Mouse (Mus musculus): Measurements from ENCODE around the gene Gpr89.
A peak's percentile ranks its signal among the peaks of the same experiment; 100 is the strongest.

Gpr89 gene

GRCm38 (mm10) chr3:96869091-96869490 lies 36.1 kb downstream of the Gpr89 start:
- no peak for DNase-seq

DNA sequence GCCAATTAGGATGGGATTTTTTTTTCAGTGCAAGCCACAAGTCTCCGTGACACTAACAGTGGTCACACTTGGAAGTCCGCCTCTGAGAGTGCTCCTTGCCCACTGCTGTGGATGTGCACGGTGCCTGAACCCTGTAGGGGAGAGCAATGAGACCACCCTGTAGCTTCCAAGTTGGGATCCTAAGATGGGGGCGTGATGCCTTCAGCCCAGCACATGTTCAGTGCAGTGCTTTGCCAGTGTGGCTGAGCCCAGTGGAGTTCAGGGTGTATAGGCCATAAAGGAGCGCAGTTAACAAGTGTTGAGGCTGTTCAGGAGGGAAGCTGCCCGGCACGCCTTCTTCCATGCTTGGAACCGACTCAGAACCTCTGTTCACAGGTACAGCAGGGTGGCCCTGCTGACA lies 36.6 kb downstream of the Gpr89 start:
- no peak for DNase-seq

DNA sequence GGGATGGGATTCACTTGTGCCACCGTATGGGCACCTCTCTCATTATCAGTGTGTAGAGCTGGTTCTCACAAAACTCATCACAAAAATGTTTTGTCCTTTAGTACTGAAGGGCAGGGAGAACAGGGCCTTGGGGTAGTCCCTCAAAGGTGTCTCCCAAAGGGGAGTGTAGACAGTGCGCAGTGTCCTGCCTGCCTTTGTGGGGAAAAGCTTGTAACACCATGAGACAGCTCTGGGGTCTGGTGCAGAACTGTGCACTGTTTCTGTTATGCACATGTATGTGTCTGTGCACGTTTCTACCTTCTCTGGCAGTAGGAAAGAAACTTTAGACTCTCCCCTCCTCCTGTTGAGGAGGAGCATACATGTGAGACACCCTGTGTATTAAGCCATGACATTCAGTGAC lies 37.3 kb downstream of the Gpr89 start:
- DNase-seq = no peak

GRCm38 (mm10) chr3:96860498-96860897 lies 44.6 kb downstream of the Gpr89 start:
- peak in 1 of 2 experiments; percentile 10 for DNase-seq

DNA sequence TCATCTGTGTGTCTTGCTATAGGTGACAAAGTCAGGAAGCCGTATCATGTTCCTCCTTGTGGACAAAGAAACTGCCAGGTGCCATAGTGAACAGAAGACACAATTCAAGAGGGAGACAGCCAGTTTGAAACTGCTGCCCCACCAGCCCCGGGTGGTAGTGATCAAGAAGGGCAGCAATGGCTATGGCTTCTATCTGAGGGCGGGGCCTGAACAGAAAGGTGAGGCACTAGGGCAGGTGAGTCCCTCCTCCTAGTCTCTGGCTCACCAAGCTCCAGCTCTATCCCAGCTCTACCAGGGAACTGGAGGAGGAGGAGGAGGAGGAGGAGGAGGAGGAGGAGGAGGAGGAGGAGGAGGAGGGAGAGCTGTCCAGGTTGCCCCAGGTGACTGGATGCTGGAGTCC lies 49.3 kb downstream of the Gpr89 start:
- DNase-seq = peak in 1 of 2 experiments; percentile 9

- DNase-seq = peak in 1 of 2 experiments; percentile 7
These were observed 50.8 kb downstream of the Gpr89 start for GRCm38 (mm10) chr3:96854376-96854775.

DNA sequence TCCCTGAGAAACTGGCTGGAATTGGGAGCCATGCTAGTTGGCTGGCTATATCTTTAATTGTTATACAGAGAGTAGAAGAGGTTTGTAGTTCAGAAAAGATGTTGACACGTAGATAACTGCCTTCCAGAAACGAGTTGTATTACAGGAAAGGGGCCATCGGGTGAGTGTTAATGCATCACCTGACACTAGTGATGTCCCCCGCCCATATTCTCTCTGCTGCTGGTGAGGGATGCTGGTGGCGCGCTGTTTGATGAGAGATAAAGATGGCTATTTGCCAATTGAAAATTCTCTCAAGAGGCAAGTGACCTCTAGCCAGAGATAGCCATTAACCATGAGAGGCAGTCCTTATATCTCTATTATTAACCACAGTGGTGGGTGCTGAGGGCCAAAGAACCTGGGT lies 52.6 kb downstream of the Gpr89 start:
- DNase-seq = peak in 1 of 2 experiments; percentile 3

DNA sequence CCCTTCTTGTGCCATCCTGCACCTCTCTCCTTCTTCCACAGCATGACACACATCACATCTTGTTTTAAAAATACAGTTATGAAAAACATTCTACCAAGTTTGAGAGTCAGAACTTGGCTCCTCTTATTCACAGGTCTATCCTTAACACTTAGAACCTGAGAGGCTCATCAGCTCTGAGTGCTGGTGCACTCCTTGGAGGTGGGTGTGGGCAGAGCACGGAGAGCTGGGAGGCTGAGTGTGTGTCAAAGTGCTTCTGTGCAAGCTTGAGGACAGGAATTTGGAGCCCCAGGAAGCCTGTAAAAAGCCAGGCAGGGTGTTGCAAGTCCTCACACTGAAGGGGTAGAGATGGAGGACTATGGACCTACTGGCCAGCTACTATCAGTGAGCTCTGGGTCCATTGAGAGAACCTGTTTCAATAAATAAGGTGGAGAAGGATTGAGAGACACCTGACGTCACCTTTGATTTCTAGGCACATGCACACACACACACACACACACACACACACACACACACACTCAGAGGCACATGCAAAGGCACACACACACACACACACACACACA lies 55.9 kb downstream of the Gpr89 start:
- DNase-seq = peak in 1 of 2 experiments; percentile 33

DNA sequence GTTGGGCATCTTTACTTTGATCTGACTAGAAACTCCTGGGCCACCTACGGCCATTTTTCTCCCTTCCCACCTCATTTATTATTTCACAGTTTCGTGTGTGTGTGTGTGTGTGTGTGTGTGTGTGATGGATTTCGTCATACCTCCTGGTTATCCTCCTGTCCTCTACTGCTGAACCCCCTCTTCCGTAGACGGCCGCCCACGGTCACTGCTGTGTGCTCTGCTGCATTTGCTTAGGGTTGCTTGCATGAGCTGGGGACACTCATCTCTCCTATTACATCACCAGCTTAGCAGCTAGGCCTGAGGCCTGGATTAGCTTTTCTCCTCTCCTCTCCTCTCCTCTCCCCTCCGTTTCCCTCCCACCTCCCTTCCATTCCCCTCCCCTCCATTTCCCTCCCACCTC lies 56.7 kb downstream of the Gpr89 start:
- peak in 1 of 2 experiments; percentile 13 for DNase-seq

GRCm38 (mm10) chr3:96847661-96848060 lies 57.5 kb downstream of the Gpr89 start:
- peak in 1 of 2 experiments; percentile 26 for DNase-seq

DNA sequence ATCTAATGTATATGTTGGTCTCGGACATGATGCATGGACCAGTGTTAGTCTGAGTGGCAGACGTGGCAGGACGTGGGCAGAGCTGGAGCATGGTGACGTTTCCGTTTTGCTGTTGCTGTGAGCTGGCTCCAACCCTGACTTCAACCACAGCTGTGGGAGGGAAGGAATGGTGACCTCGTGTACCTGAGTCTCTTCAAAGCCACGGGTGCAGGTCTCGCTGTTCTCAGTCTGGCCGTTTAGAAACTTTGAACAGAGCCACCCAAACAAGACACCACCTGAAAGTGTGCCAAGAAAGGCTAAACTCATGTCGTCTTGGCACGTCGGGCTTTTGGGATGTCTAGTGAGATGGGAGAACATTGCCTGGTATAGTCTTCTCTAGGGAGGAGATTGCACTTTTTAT lies 58.2 kb downstream of the Gpr89 start:
- peak in 1 of 2 experiments; percentile 16 for DNase-seq

GRCm38 (mm10) chr3:96845806-96846205 lies 59.3 kb downstream of the Gpr89 start:
- peak in 1 of 2 experiments; percentile 28 for DNase-seq

DNA sequence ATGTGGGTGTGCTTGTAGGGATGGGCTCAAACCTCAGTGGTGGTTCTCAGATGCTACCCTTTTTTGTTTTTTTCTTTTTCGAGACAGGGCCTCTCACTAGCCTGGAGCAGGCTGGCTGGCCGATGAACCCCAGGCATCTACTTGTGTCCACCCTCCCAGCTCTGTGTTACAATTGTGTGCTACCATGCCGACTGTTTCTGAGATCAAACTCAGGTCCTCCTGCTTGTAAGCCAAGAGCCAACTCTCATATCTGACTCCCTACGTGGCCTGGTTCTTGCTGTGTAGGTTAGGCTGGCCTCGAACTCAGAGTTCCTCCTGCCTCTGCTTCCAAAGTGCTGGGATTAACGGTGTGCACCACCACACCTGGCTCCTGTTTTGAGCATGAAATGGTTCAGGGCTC lies 60.0 kb downstream of the Gpr89 start:
- peak in 1 of 2 experiments; percentile 6 for DNase-seq

DNA sequence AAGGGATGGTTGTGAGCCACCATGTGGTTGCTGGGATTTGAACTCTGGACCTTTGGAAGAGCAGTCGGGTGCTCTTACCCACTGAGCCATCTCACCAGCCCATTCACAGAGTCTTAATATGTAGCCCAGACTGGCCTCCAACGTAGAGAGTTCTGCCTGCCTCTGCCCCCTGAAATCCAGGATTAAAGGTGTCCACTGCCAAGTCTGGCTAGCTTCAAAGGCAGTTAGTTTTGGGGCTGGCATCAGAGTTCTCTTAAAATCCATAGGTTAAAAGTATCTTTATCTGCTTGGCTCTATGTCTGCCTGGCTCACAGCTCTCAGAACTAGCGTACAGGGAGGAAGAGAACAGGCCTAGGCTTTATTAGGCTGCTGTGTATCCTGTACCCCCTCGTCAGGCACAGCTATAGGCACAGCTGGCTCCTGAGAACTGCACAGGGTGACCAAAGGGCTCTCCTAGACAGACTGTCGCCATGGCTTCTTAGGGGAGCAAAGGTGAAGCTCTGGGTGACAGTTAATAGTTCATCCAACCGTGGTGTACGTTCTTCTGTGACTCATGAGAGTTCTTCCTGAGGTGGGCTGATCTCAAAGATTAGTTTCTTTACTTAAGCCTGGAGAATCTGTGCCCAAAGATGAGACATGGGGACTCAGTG lies 66.0 kb downstream of the Gpr89 start:
- peak in 1 of 2 experiments; percentile 5 for DNase-seq

- DNase-seq = no peak
These were observed 68.7 kb downstream of the Gpr89 start for GRCm38 (mm10) chr3:96836414-96836813.

DNA sequence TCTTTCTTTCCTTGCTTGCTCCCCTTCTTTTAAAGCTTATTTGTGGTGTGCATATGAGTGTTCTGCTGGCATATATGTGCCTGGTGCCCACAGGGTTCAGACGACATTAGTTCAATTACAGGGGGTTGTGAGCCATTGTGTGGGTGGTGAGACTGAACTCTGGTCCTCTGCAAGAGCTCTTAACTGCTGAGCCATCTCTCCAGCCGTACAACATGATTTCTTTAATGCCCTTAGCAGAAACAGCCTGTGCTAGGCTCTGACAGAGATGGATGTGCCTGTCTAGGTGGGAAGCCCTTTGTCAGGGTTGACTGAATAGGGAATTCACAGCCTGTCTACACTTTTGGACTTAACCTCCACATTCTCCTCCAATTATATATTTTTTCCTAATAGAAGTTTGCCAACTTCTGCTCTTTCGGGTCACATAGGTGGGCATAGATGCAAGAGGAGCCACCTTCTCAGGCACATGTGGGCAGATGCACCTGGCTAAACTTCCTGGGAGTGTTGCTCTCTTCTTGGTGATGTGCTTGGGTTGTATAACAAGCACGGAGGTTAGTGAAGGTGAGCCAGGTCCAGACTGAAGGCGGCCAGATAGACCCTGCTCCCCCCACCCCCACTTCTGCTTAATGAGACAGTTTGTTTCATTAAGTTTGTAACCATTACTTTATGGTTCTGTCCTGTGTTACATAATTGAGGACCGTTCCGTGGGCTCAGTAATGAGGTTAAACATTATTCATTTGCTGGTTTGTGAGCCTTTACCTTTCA lies 70.4 kb downstream of the Gpr89 start:
- no peak for DNase-seq

GRCm38 (mm10) chr3:96832930-96833329 lies 72.2 kb downstream of the Gpr89 start:
- no peak for DNase-seq

GRCm38 (mm10) chr3:96829856-96830255 lies 75.3 kb downstream of the Gpr89 start:
- DNase-seq = no peak

DNA sequence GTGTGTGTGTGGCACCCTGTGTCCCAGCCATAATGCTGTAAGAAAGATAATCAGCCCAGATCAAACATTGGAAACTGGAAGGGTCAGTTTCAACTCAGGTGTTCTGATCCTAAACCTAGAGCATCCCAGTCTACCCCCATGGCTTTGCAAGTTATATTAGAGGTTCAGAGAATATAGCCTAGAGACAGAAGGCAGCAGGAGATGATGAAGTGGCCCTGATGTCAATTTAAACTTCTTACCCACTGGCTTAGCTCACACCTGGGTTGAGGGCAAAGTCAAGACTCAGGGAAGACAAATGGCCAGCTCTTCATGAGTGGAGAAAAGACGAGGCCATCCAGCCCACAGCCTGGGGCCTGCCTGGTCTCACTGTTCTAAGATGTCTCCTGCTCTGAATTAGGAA lies 76.2 kb downstream of the Gpr89 start, which contains the start of the genes Pdzk1 and Cd160:
Gene Pdzk1, plus strand, starts transcription at position 301 of the 400 bp plus-strand sequence.
Gene Cd160, minus strand, starts transcription at position 368 of the 400 bp plus-strand sequence.
- DNase-seq = no peak

GRCm38 (mm10) chr3:96828308-96828864 lies 76.8 kb downstream of the Gpr89 start:
- peak in 1 of 2 experiments; percentile 7 for DNase-seq

DNA sequence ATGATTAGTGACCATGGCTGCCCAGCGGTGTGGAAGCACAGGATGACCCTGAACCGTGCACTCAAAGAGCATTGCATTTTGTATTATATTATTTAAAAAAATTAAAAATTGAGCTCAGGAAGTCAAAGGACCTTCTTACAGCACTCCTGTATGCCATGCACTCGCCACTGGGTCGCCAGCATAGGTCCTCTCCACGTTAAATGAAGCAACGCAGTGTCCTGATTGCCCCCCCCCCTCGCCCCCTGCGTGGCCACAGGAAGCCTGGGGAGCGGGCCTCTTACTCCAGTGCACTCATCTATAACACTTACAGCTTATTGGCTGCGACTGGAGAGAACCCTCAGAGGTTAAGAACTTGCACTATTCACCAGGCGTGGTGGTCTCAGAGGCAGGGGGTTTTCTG lies 79.9 kb downstream of the Gpr89 start:
- DNase-seq = peak in 1 of 2 experiments; percentile 5

DNA sequence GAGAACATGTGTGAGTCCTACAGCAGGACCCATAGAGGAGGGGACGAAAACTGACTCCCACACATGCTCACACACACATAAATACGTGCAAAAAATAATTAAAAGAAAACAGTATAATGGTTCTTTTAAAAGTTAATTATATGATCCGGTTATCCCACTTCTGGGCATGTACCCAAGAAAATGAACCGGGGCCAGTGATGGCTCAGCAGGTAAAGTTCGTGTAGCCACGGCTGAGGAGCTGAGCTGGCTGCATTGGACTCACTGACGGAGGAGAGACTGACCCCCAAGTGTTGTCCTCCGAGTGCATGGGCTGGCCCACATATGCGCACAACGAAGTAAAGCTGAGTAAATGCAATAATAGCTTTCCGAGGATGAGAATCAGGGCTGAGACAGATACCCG lies 80.5 kb downstream of the Gpr89 start:
- peak in 1 of 2 experiments; percentile 14 for DNase-seq

- peak in 1 of 2 experiments; percentile 18 for DNase-seq
These were observed 81.4 kb downstream of the Gpr89 start for GRCm38 (mm10) chr3:96823701-96824100.

Data from lung, postnatal 4 days (tissue).